Mouse (Mus musculus) bone marrow, adult 2 months (tissue): ENCODE results near the gene Mob3a. TPM values are rescaled to one million over a fixed set of nuclear protein-coding genes. Genes with fewer than 3 reads are reported as not detected.

Experiments used
- H3K27ac ChIP-seq: fragments of 200-500 bp; 2 replicates; pipeline ENCODE4 v1.5.1; 2012; ENCODE audit warnings: low read depth, mild to moderate bottlenecking, control low read depth, inconsistent platforms, low read length; ENCODE audit not compliant: control insufficient read depth, poor library complexity, insufficient read depth
- H3K4me1 ChIP-seq: fragments of 200-500 bp; 2 replicates; pipeline ENCODE4 v1.6.1; 2011; ENCODE audit warnings: low read length; ENCODE audit not compliant: control insufficient read depth, insufficient read depth
- H3K4me3 ChIP-seq: fragments of 200-500 bp; replicated peaks from 2 replicates; pipeline ENCODE3; 2011; ENCODE audit warnings: mild to moderate bottlenecking, low read depth, low read length, control low read depth; ENCODE audit not compliant: control insufficient read depth
- CTCF ChIP-seq: fragments of 200-500 bp; IDR thresholded peaks from 2 replicates; pipeline ENCODE4 v1.5.1; 2011; ENCODE audit warnings: low read length, control low read depth; ENCODE audit not compliant: control insufficient read depth, insufficient read depth
- POLR2A ChIP-seq: fragments of 200-500 bp; IDR thresholded peaks from 2 replicates; pipeline ENCODE4 v1.6.1; 2011; ENCODE audit warnings: low read depth, mild to moderate bottlenecking, control low read depth, low read length, borderline replicate concordance; ENCODE audit not compliant: control insufficient read depth
- WGBS: fragments of 180-500 bp; shearing (Covaris S2); methylation state at CpG from one replicate; pipeline ENCODE4 v1.1.7; 2018; 5-methylcytosine and 5-hydroxymethylcytosine counted together
- polyA plus RNA-seq: library from polyadenylated mRNA; stranded (reverse); fragments of >200 nt; gene quantifications from 2 replicates; pipeline ENCODE4 v1.2.4, GENCODE M21; 2011; ENCODE audit warnings: low replicate concordance; ENCODE audit not compliant: missing spikeins, insufficient read depth, insufficient read length

The Mob3a gene
- polyA plus RNA-seq, 1 experiment, result 45.8 TPM

- Histone ChIP-seq H3K27ac (no peak overlapping the region), H3K4me1 (peaks cover 20% of the 10 kb centered on the region), H3K4me3 (no peak overlapping the region)
- WGBS, result 30% methylated on average over 5 of the region's 5 CpGs
- TF ChIP-seq POLR2A (no peak), CTCF (peak; percentile 73)
These were observed 13.9 kb downstream of the Mob3a start for GRCm38 (mm10) chr10:80687850-80688249.

- Histone ChIP-seq H3K4me1 (peaks cover 14% of the 10 kb centered on the region), H3K27ac (peak overlapping the region; percentile 34; the same call in 1 of the 2 replicates), H3K4me3 (no peak overlapping the region)
- WGBS, result 86% methylated on average over 3 of the region's 3 CpGs
- TF ChIP-seq CTCF (no peak), POLR2A (no peak)
These were observed 15.2 kb downstream of the Mob3a start for GRCm38 (mm10) chr10:80686617-80687016.

GRCm38 (mm10) chr10:80684984-80685383 lies 16.8 kb downstream of the Mob3a start:
- H3K4me1 ChIP-seq, result peaks cover 9% of the 10 kb centered on the region
- H3K27ac ChIP-seq, result peak overlapping the region; percentile 74
- WGBS, result 55% methylated on average over 4 of the region's 4 CpGs
- TF ChIP-seq CTCF, result no peak
- no peak for TF ChIP-seq POLR2A
- no peak overlapping the region for H3K4me3 ChIP-seq

GRCm38 (mm10) chr10:80684214-80684613 lies 17.6 kb downstream of the Mob3a start:
- peak overlapping the region; percentile 56; the same call in 1 of the 2 replicates for H3K27ac ChIP-seq
- TF ChIP-seq POLR2A (no peak), CTCF (peak; percentile 95)
- peaks cover 16% of the 10 kb centered on the region for H3K4me1 ChIP-seq
- H3K4me3 ChIP-seq, result no peak overlapping the region
- 36% methylated on average over 6 of the region's 6 CpGs for whole genome bisulfite sequencing

- Histone ChIP-seq H3K27ac (peak overlapping the region; percentile 9), H3K4me3 (no peak overlapping the region), H3K4me1 (peaks cover 19% of the 10 kb centered on the region)
- TF ChIP-seq CTCF (no peak), POLR2A (no peak)
- WGBS, result 75% methylated on average over 1 of the region's 1 CpGs
These were observed 18.1 kb downstream of the Mob3a start for GRCm38 (mm10) chr10:80683647-80684046.

GRCm38 (mm10) chr10:80682003-80682402 lies 19.8 kb downstream of the Mob3a start:
- H3K27ac ChIP-seq, result peak overlapping the region; percentile 12; the same call in 1 of the 2 replicates
- H3K4me1 ChIP-seq, result peaks cover 19% of the 10 kb centered on the region
- H3K4me3 ChIP-seq, result no peak overlapping the region
- 53% methylated on average over 6 of the region's 6 CpGs for WGBS
- TF ChIP-seq POLR2A (no peak), CTCF (no peak)

- Histone ChIP-seq H3K27ac (peak overlapping the region; percentile 94), H3K4me1 (peaks cover 19% of the 10 kb centered on the region), H3K4me3 (no peak overlapping the region)
- 50% methylated on average over 2 of the region's 2 CpGs for WGBS
- no peak for TF ChIP-seq POLR2A
- TF ChIP-seq CTCF, result no peak
These were observed 21.5 kb downstream of the Mob3a start for GRCm38 (mm10) chr10:80680260-80680696.

GRCm38 (mm10) chr10:80679556-80680259 lies 22.1 kb downstream of the Mob3a start:
- Histone ChIP-seq H3K27ac (peak overlapping the region; percentile 94), H3K4me3 (no peak overlapping the region), H3K4me1 (peaks cover 19% of the 10 kb centered on the region)
- TF ChIP-seq POLR2A (no peak), CTCF (no peak)
- WGBS, result 32% methylated on average over 9 of the region's 9 CpGs
